Mouse (Mus musculus) intestine, embryonic 16.5 days (tissue): ENCODE data around the gene Otud7a. TPM values are rescaled to one million over a fixed set of nuclear protein-coding genes. Genes with fewer than 3 reads are reported as not detected.

Experiments
- ATAC-seq: fragments of 200-750 bp; cut with Nextera tagmentation; 2 replicates; pipeline ENCODE4 v1.8.0; 2017; ENCODE audit warnings: moderate TSS enrichment, moderate library complexity
- H3K27ac ChIP-seq: fragments of 300-500 bp; sonication (generic); 2 replicates; pipeline ENCODE4 v1.5.1; 2014; ENCODE audit warnings: mild to moderate bottlenecking, low read length
- H3K27me3 ChIP-seq: fragments of 300-500 bp; sonication (generic); replicated peaks from 2 replicates; pipeline ENCODE4 v1.6.1; 2014; ENCODE audit warnings: low read length, control low read depth, mixed read lengths; ENCODE audit not compliant: control insufficient read depth, insufficient read depth
- H3K36me3 ChIP-seq: fragments of 300-500 bp; sonication (generic); 2 replicates; pipeline ENCODE4 v1.6.1; 2014; ENCODE audit warnings: low read length, control low read depth; ENCODE audit not compliant: control insufficient read depth, insufficient read depth
- H3K4me1 ChIP-seq: fragments of 300-500 bp; sonication (generic); 2 replicates; pipeline ENCODE4 v1.6.1; 2014; ENCODE audit warnings: low read length, control low read depth, mixed read lengths; ENCODE audit not compliant: control insufficient read depth, insufficient read depth
- H3K4me2 ChIP-seq: fragments of 300-500 bp; sonication (generic); 2 replicates; pipeline ENCODE4 v1.6.1; 2014; ENCODE audit warnings: low read depth, low read length, control low read depth
- H3K4me3 ChIP-seq: fragments of 300-500 bp; sonication (generic); 2 replicates; pipeline ENCODE4 v1.5.1; 2014; ENCODE audit warnings: mild to moderate bottlenecking, low read length
- H3K9ac ChIP-seq: fragments of 300-500 bp; sonication (generic); 2 replicates; pipeline ENCODE4 v1.6.1; 2014; ENCODE audit warnings: low read depth, low read length
- H3K9me3 ChIP-seq: fragments of 300-500 bp; sonication (generic); 2 replicates; pipeline ENCODE4 v1.6.1; 2016; ENCODE audit warnings: low read length, control low read depth; ENCODE audit not compliant: control insufficient read depth
- WGBS: fragments of 180-500 bp; shearing (Covaris S2); extraction: QIAGEN DNeasy Blood & Tissue Kit; methylation state at CpG from one replicate; pipeline ENCODE4 v1.1.7; 2014; 5-methylcytosine and 5-hydroxymethylcytosine counted together
- polyA plus RNA-seq: library from polyadenylated mRNA; unstranded; fragments of >200 nt; fragmentation: Nextera tagmentation; extraction: Ambion mirVana; gene quantifications from 2 replicates; pipeline ENCODE4 v1.2.1, GENCODE M21; 2015

Gene Otud7a
- polyA plus RNA-seq, 1 experiment from 2014 or later: 0.43 TPM

DNA sequence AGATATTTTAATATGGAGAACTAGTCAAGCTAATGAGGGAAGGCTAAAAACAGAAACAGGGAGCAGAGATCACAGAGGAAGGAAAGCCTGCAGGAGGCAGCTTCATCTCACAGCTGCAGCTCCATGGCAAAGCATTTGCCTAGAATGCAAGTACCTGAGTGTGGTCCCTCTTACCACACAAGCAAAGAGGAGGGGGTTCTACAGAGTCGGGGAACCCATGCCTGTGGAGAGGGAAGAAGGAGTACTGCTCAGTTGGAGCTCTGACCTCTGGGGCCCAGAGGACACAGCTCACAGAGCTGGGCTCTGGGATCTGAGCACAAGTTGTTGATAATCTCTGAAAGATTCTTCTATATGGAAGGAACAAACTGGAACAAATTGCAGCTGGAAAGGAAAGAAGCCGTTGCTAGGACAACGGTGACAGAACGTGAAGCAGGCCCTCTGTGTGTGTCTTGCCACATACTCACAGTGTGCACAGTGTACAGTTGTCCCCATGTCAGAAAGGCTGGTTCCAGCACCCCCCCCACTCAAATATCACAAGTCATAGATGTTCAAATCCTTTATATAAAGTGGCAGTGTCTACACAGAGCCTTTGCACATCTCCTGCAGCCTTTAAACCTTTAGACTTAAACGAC is 324.0 kb downstream of the Otud7a start:
- Histone ChIP-seq H3K27ac (no peak overlapping the region), H3K4me2 (no peak overlapping the region), H3K9ac (no peak overlapping the region), H3K27me3 (no peaks in the 10 kb centered on the region), H3K4me3 (no peak overlapping the region), H3K4me1 (no peaks in the 10 kb centered on the region), H3K9me3 (no peaks in the 10 kb centered on the region), H3K36me3 (no peaks in the 10 kb centered on the region)
- 55% methylated on average over 5 of the region's 5 CpGs for WGBS
- no peak for ATAC-seq

GRCm38 (mm10) chr7:63773268-63773667 is 328.7 kb downstream of the Otud7a start:
- Histone ChIP-seq H3K9ac (no peak overlapping the region), H3K4me1 (no peaks in the 10 kb centered on the region), H3K9me3 (no peaks in the 10 kb centered on the region), H3K36me3 (no peaks in the 10 kb centered on the region), H3K27ac (no peak overlapping the region), H3K27me3 (no peaks in the 10 kb centered on the region), H3K4me3 (no peak overlapping the region), H3K4me2 (no peak overlapping the region)
- ATAC-seq: no peak
- WGBS: 86% methylated on average over 1 of the region's 1 CpGs

DNA sequence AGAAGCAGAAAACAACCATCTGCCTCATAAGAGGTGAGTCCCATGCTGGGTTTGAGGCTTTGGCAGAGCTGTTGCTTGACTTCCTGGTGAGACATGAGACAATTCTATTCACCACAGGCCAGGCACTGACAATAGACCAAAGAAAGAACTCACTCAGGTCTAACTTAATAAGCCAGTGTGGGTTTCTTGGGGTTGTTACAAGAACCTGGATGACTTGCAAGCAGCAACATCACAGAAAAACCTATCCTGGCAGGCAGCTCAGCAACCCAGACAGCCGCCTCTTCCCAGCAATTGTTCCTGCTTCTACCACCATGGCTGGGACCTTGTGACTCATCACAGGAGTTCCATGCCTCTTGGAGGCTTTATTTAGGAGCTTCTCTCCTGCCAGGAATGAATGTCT is 329.7 kb downstream of the Otud7a start:
- no peaks in the 10 kb centered on the region for H3K4me1 ChIP-seq
- 76% methylated on average over 1 of the region's 1 CpGs for WGBS
- H3K27me3 ChIP-seq: no peaks in the 10 kb centered on the region
- H3K36me3 ChIP-seq: no peaks in the 10 kb centered on the region
- no peaks in the 10 kb centered on the region for H3K9me3 ChIP-seq
- H3K9ac ChIP-seq: no peak overlapping the region
- ATAC-seq: no peak
- no peak overlapping the region for H3K4me2 ChIP-seq
- no peak overlapping the region for H3K4me3 ChIP-seq
- no peak overlapping the region for H3K27ac ChIP-seq

DNA sequence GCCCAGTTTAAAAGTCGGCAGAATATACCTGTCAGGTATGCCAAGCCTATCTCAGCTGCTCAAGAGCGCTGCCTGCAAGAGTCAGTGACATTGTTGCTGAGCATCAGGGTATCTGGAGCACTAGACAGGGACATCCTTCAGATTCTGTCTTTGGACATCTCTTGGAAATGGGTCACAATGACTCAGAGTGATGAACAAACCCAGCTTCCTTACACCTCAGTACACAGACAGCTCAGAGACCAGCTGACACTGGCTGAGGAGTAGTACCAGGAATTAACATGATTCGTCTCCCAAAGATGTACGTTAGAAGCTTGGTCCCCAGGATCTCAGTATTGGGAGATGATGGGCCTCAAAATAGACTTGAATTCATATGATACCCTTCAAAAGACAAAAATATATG is 332.8 kb downstream of the Otud7a start:
- Histone ChIP-seq H3K27me3 (no peaks in the 10 kb centered on the region), H3K9me3 (no peaks in the 10 kb centered on the region), H3K4me1 (no peaks in the 10 kb centered on the region), H3K36me3 (no peaks in the 10 kb centered on the region), H3K9ac (no peak overlapping the region), H3K4me2 (no peak overlapping the region), H3K4me3 (no peak overlapping the region), H3K27ac (no peak overlapping the region)
- 88% methylated on average over 4 of the region's 4 CpGs for WGBS
- ATAC-seq: no peak

DNA sequence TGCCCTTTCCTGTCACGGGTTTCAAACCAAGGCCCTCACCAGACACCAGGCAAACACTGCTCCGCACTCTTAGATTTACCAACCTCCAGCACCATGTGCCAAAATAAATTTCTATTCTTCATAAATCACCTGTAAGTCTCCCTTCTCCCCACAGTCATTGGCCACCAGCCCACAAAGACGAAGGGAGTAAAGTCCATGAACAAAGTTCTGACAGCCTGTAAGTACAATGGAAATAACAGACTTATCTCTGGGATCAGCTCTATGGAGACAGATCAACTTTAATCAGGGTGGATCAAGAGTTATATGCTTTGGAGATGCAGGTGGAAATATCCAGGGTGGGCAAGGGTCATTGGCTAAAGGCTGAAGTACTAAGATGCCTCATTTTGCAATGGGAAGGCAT is 336.3 kb downstream of the Otud7a start:
- Histone ChIP-seq H3K27ac (no peak overlapping the region), H3K4me2 (no peak overlapping the region), H3K4me3 (no peak overlapping the region), H3K9ac (no peak overlapping the region), H3K36me3 (no peaks in the 10 kb centered on the region), H3K27me3 (no peaks in the 10 kb centered on the region), H3K4me1 (no peaks in the 10 kb centered on the region), H3K9me3 (no peaks in the 10 kb centered on the region)
- no peak for ATAC-seq
- 86% methylated on average over 3 of the region's 3 CpGs for WGBS

- Histone ChIP-seq H3K36me3 (no peaks in the 10 kb centered on the region), H3K9me3 (no peaks in the 10 kb centered on the region), H3K27ac (no peak overlapping the region), H3K4me2 (no peak overlapping the region), H3K27me3 (no peaks in the 10 kb centered on the region), H3K4me3 (no peak overlapping the region), H3K4me1 (no peaks in the 10 kb centered on the region), H3K9ac (no peak overlapping the region)
- WGBS: 80% methylated on average over 5 of the region's 5 CpGs
- ATAC-seq: no peak
Observed at GRCm38 (mm10) chr7:63789743-63790142, 345.2 kb downstream of the Otud7a start.

DNA sequence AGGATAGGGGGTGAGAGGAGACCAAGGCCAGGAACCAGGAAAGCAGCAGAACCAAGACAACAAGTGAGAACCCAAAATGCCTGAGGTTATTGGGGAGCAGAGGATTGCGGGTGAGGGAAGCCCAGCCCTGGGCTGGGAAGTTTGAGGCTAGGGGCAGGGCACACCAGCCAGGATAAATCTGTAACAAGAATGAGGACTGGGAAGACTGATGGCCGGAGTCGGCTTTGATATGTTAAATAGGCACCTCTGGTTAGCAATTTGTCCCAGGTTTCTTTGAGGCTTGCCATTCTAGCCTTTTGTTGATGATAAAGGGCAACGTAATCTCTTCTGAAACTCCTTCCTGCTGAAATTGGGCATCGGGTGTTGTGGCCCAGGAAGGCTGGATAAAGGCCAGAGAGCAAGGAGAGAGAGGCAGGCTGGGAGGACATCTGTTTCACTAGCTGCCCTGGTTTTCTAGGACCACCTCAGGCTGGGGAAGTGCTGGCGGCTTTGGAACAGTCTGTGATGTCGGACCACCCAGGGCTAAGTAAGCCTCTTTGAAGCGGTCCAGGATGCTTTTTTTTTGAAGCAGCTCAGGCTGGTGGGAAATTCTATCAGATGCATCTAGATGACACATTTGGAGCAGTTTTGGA is 351.6 kb downstream of the Otud7a start:
- no peak overlapping the region for H3K9ac ChIP-seq
- no peak overlapping the region for H3K4me3 ChIP-seq
- no peaks in the 10 kb centered on the region for H3K4me1 ChIP-seq
- H3K36me3 ChIP-seq: no peaks in the 10 kb centered on the region
- 31% methylated on average over 8 of the region's 8 CpGs for WGBS
- H3K27me3 ChIP-seq: no peaks in the 10 kb centered on the region
- no peak overlapping the region for H3K27ac ChIP-seq
- no peaks in the 10 kb centered on the region for H3K9me3 ChIP-seq
- H3K4me2 ChIP-seq: no peak overlapping the region
- no peak for ATAC-seq

DNA sequence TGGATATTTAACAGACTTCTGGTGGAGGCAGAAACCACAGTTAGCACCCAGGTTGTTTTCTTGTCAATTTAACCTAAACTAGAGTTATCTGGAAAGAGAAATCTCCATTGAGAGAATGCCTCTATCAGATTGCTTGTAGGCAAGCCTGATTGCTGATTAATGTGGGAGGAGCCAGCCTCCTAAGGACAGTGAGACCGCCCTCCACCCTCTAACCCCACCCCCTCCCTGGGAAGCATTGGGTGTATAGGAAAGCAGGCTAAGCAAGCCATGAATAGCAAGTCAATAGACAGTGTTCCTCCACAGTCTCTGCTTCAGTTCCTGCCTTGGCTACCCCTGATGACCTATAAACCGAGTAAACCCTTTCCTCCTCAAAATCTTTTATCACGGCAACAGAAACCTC is 353.9 kb downstream of the Otud7a start:
- 83% methylated on average over 3 of the region's 3 CpGs for WGBS
- no peak overlapping the region for H3K4me3 ChIP-seq
- ATAC-seq: no peak
- no peaks in the 10 kb centered on the region for H3K4me1 ChIP-seq
- H3K9me3 ChIP-seq: no peaks in the 10 kb centered on the region
- no peak overlapping the region for H3K27ac ChIP-seq
- H3K4me2 ChIP-seq: no peak overlapping the region
- H3K36me3 ChIP-seq: no peaks in the 10 kb centered on the region
- no peak overlapping the region for H3K9ac ChIP-seq
- no peaks in the 10 kb centered on the region for H3K27me3 ChIP-seq

DNA sequence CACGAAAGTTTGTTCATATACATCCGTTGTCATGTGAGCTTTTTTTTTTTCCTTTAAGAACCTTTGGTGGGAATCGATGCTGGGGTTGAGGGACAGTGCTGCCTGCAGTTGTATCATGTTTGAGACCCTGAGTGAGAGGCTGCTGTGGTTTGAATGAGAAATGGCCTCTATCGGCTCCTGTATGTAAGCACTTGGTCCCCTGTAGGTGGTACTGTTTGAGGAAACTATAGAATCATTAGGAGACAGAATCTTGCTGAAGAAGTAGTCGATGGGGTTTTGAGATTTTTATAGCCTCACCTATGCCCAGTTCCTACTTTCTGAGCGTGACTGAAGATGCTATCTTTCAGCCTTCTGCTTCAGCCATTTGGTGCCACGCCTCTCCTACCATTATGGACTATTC is 354.8 kb downstream of the Otud7a start:
- H3K36me3 ChIP-seq: no peaks in the 10 kb centered on the region
- no peak overlapping the region for H3K9ac ChIP-seq
- H3K4me3 ChIP-seq: no peak overlapping the region
- no peaks in the 10 kb centered on the region for H3K27me3 ChIP-seq
- H3K27ac ChIP-seq: no peak overlapping the region
- ATAC-seq: no peak
- H3K9me3 ChIP-seq: no peaks in the 10 kb centered on the region
- no peak overlapping the region for H3K4me2 ChIP-seq
- 82% methylated on average over 7 of the region's 7 CpGs for WGBS
- H3K4me1 ChIP-seq: no peaks in the 10 kb centered on the region

DNA sequence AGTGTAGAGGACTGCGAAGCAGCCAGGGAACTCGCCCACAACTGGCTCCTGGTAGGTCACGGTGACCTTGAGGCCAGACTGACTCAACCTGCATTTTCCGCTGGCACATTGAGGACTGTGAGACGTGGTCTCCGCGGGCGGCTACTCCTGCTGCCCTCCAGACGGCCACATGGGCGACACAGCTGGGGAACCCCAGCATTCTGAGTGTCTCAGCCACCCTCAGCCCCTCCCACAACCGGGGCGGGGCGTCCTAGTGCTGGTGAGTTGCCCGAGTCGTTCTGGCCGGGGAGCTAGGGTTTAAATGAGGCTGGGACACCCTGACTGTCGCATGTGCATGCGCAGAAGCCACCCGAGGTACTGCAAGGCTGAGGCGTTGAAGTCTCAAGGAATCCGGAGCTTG is 358.2 kb downstream of the Otud7a start:
- ATAC-seq: no peak
- Histone ChIP-seq H3K4me1 (no peaks in the 10 kb centered on the region), H3K36me3 (no peaks in the 10 kb centered on the region), H3K9ac (no peak overlapping the region), H3K27ac (no peak overlapping the region), H3K9me3 (no peaks in the 10 kb centered on the region), H3K27me3 (no peaks in the 10 kb centered on the region), H3K4me2 (no peak overlapping the region), H3K4me3 (no peak overlapping the region)
- 90% methylated on average over 21 of the region's 21 CpGs for WGBS
